Mouse (Mus musculus) central nervous system, embryonic 14 days (tissue): ENCODE results near the gene Olfr93. TPM values are rescaled to one million over a fixed set of nuclear protein-coding genes. Genes with fewer than 3 reads are reported as not detected.

Source experiments
- polyA plus RNA-seq: library from polyadenylated mRNA; depleted of rRNA; stranded (reverse); fragments of >200 nt; gene quantifications from 2 replicates; pipeline ENCODE4 v1.2.3, GENCODE M21; 2012; rRNA removed

Olfr93 gene
- polyA plus RNA-seq, result not detected in 2 replicates

GRCm38 (mm10) chr17:37161394-37161793, at the start of gene Olfr93:
Gene Olfr93, minus strand, starts transcription at chr17:37161494.

DNA sequence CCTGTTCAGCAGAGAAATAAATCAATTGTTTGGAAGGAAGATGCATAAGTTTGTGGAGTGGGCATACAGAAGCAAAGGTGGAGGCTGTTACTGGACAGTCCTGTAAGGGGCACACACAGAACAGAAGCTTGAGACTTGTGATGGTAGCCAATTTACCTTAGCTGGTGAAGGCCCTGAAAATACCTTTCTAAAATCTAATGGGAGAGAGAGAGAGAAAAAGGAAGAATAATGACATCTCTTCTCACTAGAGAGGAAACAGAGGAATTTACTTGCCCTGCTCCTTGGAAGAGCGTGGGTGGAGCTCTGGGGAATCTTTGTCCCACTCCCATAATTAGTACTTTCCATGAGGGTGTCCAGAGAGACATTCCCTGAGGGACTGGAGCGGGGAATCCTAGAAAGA, 39.6 kb upstream of the Olfr93 start, which contains the start of gene Olfr94:
Olfr94 (minus strand) TSS at position 101 of the 400 bp plus-strand sequence.

DNA sequence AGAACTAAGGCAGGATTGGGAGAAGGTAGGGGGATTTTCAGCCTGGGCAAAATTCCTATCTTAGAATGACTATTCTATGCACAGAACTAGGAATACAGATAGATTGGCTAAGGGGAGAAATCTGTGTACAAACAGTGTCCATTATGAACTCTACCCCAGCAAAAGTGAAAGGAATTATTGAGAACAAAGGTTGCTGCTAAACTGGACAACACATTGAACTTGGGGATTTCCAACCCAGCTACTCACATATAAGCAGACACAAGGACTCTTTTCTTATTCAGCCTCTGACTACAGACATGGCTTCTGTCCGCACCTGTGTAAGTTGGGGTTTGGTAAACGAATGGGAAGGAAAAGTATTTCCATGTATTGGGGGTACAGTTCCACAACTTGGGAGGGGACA, 32.4 kb upstream of the Olfr93 start, which contains the start of gene Ubd:
Ubd (plus strand) TSS at position 237 of the 400 bp plus-strand sequence.

DNA sequence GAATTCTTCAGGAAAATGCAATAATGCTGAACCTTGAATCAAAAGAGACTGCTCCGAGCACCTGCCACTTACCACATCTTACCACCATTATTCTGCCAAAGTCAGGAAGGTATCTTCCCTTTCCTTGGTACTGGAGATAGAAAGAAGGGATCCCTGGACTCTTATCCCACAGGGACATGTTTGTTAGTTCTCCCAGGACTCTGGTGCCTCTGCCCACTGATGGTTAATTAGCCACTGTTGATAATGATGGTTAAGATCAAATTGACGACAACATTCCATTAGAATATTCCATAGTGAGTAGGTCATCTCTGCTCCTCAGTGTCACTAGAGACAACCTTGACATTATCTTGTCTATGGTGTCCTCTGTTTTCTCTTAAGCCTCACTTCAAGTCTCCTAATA, 41.3 kb downstream of the Olfr93 start, which contains the start of gene Olfr92:
Olfr92 (minus strand) TSS at position 101 of the 400 bp plus-strand sequence.

DNA sequence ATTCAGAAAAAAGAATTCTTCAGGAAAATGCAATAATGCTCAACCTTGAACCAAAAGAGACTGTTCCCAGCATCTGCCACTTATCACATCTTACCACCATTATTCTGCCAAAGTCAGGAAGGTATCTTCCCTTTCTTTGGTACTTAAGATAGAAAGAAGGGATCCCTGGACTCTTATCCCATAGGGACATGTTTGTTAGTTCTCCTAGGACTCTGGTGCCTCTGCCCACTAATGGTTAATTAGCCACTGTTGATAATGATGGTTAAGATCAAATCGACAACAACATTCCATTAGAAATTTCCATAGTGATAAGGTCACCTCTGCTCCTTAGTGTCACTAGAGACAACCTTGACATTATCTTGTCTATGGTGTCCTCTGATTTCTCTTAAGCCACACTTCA, 63.1 kb downstream of the Olfr93 start, which contains the start of gene Olfr91:
Olfr91 (minus strand) TSS at position 101 of the 400 bp plus-strand sequence.

Other genes with a start within 250 kb of the Olfr93 start
- gene Rnf39, start 218.6 kb downstream of the Olfr93 start, polyA plus RNA-seq, result 0.25 and 0.30 TPM in 2 replicates
- gene Ppp1r11, start 209.8 kb downstream of the Olfr93 start, polyA plus RNA-seq, result 163 and 175 TPM in 2 replicates
- 59.2 and 62.7 TPM in 2 replicates for gene Znrd1, start 202.9 kb downstream of the Olfr93 start, polyA plus RNA-seq
- 4.9 and 5.0 TPM in 2 replicates for gene Znrd1as, start 202.9 kb downstream of the Olfr93 start, polyA plus RNA-seq
- gene 2410137M14Rik, start 180.3 kb downstream of the Olfr93 start, polyA plus RNA-seq, result 1.4 and 2.1 TPM in 2 replicates
- gene H2-M5, start 172.0 kb downstream of the Olfr93 start, polyA plus RNA-seq, result 14.7 and 16.0 TPM in 2 replicates
- 401 and 458 TPM in 2 replicates for gene Zfp57, start 160.3 kb downstream of the Olfr93 start, polyA plus RNA-seq
- gene Mog, start 138.1 kb downstream of the Olfr93 start, polyA plus RNA-seq, result 0.04 and 0.11 TPM in 2 replicates
- gene Gabbr1, start 115.5 kb downstream of the Olfr93 start, polyA plus RNA-seq, result 205 and 209 TPM in 2 replicates
- gene Olfr90, start 73.0 kb downstream of the Olfr93 start, polyA plus RNA-seq, result not detected in 2 replicates
- not detected in 2 replicates for gene Olfr91, start 63.2 kb downstream of the Olfr93 start, polyA plus RNA-seq
- gene Olfr92, start 41.4 kb downstream of the Olfr93 start, polyA plus RNA-seq, result not detected in 2 replicates
- 0.15 and 0.41 TPM in 2 replicates for gene Ubd, start 32.4 kb upstream of the Olfr93 start, polyA plus RNA-seq
- 0.04 TPM in 1 of 2 replicates, not detected in the other for gene Olfr94, start 39.5 kb upstream of the Olfr93 start, polyA plus RNA-seq
- 0.01 TPM in 1 of 2 replicates, not detected in the other for gene Olfr95, start 51.6 kb upstream of the Olfr93 start, polyA plus RNA-seq
- not detected in 2 replicates for gene Olfr96, start 58.7 kb upstream of the Olfr93 start, polyA plus RNA-seq
- gene Olfr97, start 75.8 kb upstream of the Olfr93 start, polyA plus RNA-seq, result not detected in 2 replicates
- not detected in 2 replicates for gene Olfr98, start 102.3 kb upstream of the Olfr93 start, polyA plus RNA-seq
- gene H2-M3, start 108.7 kb upstream of the Olfr93 start, polyA plus RNA-seq, result 0.74 and 0.78 TPM in 2 replicates
- not detected in 2 replicates for gene Olfr99, start 122.0 kb upstream of the Olfr93 start, polyA plus RNA-seq
- gene Olfr101, start 142.8 kb upstream of the Olfr93 start, polyA plus RNA-seq, result not detected in 2 replicates
- not detected in 2 replicates for gene Olfr102, start 155.6 kb upstream of the Olfr93 start, polyA plus RNA-seq
- gene Olfr103, start 178.2 kb upstream of the Olfr93 start, polyA plus RNA-seq, result not detected in 2 replicates
- gene Olfr104-ps, start 198.1 kb upstream of the Olfr93 start, polyA plus RNA-seq, result not detected in 2 replicates
- gene Olfr105-ps, start 217.5 kb upstream of the Olfr93 start, polyA plus RNA-seq, result not detected in 2 replicates
- not detected in 2 replicates for gene Olfr106-ps, start 228.9 kb upstream of the Olfr93 start, polyA plus RNA-seq
- not detected in 2 replicates for gene Olfr107, start 237.7 kb upstream of the Olfr93 start, polyA plus RNA-seq